Mouse (Mus musculus): ENCODE results near the gene Prkcb. TPM values are rescaled to one million over a fixed set of nuclear protein-coding genes. Genes with fewer than 3 reads are reported as not detected.
A peak's percentile ranks its signal among the peaks of the same experiment; 100 is the strongest.

Prkcb gene
- total RNA-seq, 2 experiments from 2014 or later: 788 to 796 TPM

DNA sequence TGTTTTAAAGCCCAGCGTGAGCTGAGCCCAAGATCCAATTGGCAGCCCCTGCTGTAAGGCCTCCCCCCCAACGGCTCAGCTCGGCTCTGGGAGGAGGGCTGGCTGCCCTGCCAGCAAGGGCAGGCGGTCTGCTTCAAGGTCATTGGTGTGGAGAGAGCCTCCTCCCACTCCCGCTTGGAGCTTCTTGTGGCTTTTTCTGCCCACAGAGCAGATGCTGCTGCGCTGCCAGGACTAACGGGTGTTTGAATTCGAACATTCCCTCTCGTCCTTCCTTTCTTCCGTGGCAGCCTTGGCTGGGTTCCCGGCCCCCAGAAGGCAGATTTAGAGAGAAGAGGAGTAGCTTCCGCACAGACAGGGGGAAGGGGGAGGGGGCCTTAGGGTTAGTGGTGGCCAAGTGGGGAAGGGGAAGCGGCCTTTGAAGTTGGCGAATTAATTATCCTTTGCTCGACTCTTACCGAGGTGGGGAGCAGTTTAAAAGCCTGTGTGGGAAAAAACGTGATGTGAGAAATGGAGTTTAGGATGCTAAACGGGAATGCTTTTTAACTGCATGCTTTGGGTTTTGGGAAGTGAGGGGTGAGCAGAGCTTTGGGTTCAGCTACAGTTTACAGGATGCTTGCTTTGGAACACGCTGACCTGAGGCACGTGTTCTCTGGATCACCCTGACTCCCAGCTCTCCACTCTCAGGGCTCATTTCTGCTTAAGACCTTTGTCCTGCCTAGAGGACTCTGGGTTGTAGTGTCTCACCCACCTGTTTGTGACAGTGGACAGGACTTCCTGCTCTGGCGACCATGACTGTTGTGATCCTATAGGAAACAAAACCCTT, 116.2 kb downstream of the Prkcb start:
- Histone ChIP-seq H3K4me3 (peak overlapping the region; percentile 28; the same call in 1 of the 2 replicates), H3K27ac (peak overlapping the region; percentile 84)
- peak; percentile 81 to 91 for DNase-seq (ENCODE audit: low spot score in 2 of 2)
- no peak for TF ChIP-seq CTCF (conservative IDR thresholded peaks at IDR 0.05)

DNA sequence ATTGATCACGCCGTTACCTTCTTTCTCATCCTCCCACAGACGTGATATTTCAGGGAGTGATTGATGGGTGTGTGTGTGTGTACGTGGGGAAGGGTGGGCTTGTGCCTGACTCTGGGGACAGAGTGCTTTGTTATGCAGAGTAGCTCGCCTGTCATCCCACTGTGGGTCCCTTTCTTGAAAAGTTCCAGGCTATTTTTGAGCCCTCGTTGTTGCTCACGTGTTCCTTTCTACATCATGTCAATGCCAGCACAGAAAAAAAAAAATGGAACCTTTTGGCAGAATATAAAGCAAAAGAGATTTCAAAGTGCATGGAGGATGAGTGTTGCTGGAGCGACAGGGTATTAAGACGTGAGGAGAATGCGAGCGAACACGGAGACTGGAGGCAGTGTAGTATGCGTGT, 118.1 kb downstream of the Prkcb start:
- H3K27ac ChIP-seq: peak overlapping the region; percentile 69; the same call in 1 of the 2 replicates
- no peak overlapping the region for H3K4me3 ChIP-seq
- DNase-seq (ENCODE audit: low spot score in 2 of 2): no peak
- TF ChIP-seq CTCF (conservative IDR thresholded peaks at IDR 0.05): no peak

GRCm38 (mm10) chr7:122409945-122410344, 121.4 kb downstream of the Prkcb start:
- no peak for TF ChIP-seq CTCF (conservative IDR thresholded peaks at IDR 0.05)
- H3K27ac ChIP-seq: 0 out of 2 replicates have a peak overlapping the region, but pooled peaks have one; percentile 7
- no peak for DNase-seq (ENCODE audit: low spot score in 2 of 2)
- no peak overlapping the region for H3K4me3 ChIP-seq

DNA sequence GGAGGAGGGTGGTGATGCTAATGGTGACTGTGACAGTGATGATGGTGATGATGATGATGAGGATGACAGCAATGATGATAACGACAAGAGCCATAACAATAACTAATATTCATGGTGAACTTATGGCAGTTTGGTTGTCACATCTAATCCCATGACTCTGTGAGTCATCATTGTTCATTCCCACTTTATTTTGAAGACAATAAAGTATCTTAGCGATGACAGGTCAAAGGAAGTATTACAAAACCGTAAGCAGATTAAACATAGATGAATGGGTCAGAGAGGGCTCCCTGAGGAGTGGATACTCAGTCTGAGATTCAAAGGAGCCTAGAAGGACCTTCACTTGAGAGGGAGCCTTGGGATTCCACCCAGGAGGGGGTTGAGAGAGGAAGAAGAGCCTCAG, 122.3 kb downstream of the Prkcb start:
- TF ChIP-seq CTCF (conservative IDR thresholded peaks at IDR 0.05): no peak
- Histone ChIP-seq H3K27ac (no peak overlapping the region), H3K4me3 (no peak overlapping the region)
- DNase-seq (ENCODE audit: low spot score in 2 of 2): no peak

- no peak for TF ChIP-seq CTCF (conservative IDR thresholded peaks at IDR 0.05)
- H3K27ac ChIP-seq: peak overlapping the region; percentile 67
- H3K4me3 ChIP-seq: no peak overlapping the region
- peak in 1 of 2 experiments; percentile 47 for DNase-seq (ENCODE audit: low spot score in 2 of 2)
These were observed 124.7 kb downstream of the Prkcb start for GRCm38 (mm10) chr7:122413231-122413630.

- DNase-seq (ENCODE audit: low spot score in 2 of 2): no peak
- H3K27ac ChIP-seq: peak overlapping the region; percentile 36; the same call in 1 of the 2 replicates
- no peak overlapping the region for H3K4me3 ChIP-seq
- TF ChIP-seq CTCF (conservative IDR thresholded peaks at IDR 0.05): no peak
These were observed 125.6 kb downstream of the Prkcb start for GRCm38 (mm10) chr7:122414146-122414545.

DNA sequence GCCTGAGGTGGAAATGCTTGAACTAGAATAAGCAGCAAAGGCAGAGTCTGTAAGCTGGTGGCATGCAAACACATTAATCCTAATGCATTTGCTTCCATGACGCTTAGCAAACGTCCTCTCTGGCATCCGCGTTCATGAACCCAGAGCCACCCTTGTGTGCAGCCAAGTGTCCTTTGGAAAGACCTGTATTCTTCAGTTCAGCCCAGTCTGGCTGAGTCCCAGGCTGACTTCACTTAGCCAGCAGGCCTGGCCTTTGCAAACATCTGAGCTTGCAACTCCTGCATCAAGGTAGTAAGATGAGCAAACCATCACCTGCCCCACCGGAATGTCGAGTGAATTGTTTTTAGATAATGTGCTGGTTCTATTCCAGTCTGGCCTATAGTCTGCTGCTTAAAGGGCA, 126.1 kb downstream of the Prkcb start:
- peak overlapping the region; percentile 36 for H3K27ac ChIP-seq
- TF ChIP-seq CTCF (conservative IDR thresholded peaks at IDR 0.05): no peak
- H3K4me3 ChIP-seq: no peak overlapping the region
- no peak for DNase-seq (ENCODE audit: low spot score in 2 of 2)

GRCm38 (mm10) chr7:122415387-122415786, 126.8 kb downstream of the Prkcb start:
- no peak for DNase-seq (ENCODE audit: low spot score in 2 of 2)
- TF ChIP-seq CTCF (conservative IDR thresholded peaks at IDR 0.05): no peak
- Histone ChIP-seq H3K27ac (no peak overlapping the region), H3K4me3 (no peak overlapping the region)

DNA sequence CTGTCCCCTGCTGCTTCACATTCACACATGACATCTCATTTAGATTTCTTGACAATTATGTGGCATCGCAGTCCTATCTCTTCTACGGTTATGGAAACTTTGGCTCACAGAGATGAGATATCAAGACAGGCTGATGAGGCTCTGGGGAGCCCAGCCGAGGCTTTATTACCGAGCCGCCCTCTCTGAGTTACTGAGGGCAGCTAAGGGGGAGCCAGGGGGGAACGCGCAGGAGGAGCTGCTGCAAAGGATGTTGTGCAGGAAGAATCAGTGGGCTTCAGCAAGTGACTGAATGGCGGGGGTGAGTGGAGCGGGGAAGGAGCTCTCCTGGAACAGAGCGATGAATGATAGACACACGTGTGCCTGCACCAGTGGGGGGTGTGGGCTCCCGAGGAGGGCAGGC, 127.4 kb downstream of the Prkcb start:
- Histone ChIP-seq H3K27ac (peak overlapping the region; percentile 39; the same call in 1 of the 2 replicates), H3K4me3 (no peak overlapping the region)
- no peak for TF ChIP-seq CTCF (conservative IDR thresholded peaks at IDR 0.05)
- no peak for DNase-seq (ENCODE audit: low spot score in 2 of 2)

GRCm38 (mm10) chr7:122418551-122418950, 130.0 kb downstream of the Prkcb start:
- no peak for TF ChIP-seq CTCF (conservative IDR thresholded peaks at IDR 0.05)
- 0 out of 2 replicates have a peak overlapping the region, but pooled peaks have one; percentile 5 for H3K27ac ChIP-seq
- DNase-seq (ENCODE audit: low spot score in 2 of 2): no peak
- no peak overlapping the region for H3K4me3 ChIP-seq

DNA sequence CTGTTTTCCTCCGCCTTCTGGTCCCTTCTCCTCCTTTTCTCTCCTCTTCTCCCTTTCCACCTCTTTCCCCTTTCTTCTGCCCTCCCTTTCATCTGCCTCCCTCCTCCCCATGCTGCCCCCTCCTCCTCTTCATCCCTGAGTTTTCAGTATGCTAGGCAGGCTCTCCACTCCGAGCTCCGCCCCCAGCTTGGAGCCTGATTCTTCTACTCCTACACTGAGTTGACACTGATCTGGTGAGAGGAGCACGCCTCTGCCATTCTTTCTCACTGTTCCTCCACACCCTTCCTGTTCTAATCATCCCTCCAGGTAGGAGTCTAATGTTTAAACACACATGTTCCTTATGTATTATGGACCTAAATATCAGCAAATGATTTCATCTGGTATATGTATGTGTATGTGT, 135.3 kb downstream of the Prkcb start:
- TF ChIP-seq CTCF (conservative IDR thresholded peaks at IDR 0.05): no peak
- DNase-seq (ENCODE audit: low spot score in 2 of 2): peak in 1 of 2 experiments; percentile 28
- 0 out of 2 replicates have a peak overlapping the region, but pooled peaks have one; percentile 3 for H3K27ac ChIP-seq

GRCm38 (mm10) chr7:122429134-122429533, 140.6 kb downstream of the Prkcb start:
- no peak for TF ChIP-seq CTCF (conservative IDR thresholded peaks at IDR 0.05)
- DNase-seq (ENCODE audit: low spot score in 2 of 2): no peak
- Histone ChIP-seq H3K4me3 (no peak overlapping the region), H3K27ac (no peak overlapping the region)

More for the DNA sequence above, 135.3 kb downstream of the Prkcb start:
- H3K4me3 ChIP-seq: no peak overlapping the region

GRCm38 (mm10) chr7:122432401-122432800, 143.8 kb downstream of the Prkcb start:
- H3K27ac ChIP-seq: peak overlapping the region; percentile 47; the same call in 1 of the 2 replicates
- DNase-seq (ENCODE audit: low spot score in 2 of 2): no peak
- TF ChIP-seq CTCF (conservative IDR thresholded peaks at IDR 0.05): no peak
- no peak overlapping the region for H3K4me3 ChIP-seq

DNA sequence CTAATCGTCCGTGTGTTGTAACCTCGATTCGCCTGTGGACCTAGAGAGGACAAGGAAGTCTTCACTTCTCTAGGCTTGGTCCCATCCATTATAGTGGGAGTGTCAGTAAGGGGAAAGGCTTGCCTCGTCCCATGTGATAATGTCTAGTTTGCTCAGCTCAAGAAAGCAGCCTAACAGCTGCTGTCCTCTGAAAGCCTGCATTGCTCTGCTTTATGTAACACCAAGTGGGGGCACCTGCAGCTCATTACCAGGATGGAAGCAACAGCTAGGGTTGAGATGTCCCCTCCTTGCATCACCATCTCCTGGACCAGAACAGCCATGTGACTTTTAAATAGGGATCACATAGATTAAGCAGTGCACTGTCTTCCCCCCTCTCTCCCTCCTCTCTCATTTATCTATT, 144.8 kb downstream of the Prkcb start:
- TF ChIP-seq CTCF (conservative IDR thresholded peaks at IDR 0.05): no peak
- no peak overlapping the region for H3K4me3 ChIP-seq
- DNase-seq (ENCODE audit: low spot score in 2 of 2): no peak

More for the DNA sequence above, 144.8 kb downstream of the Prkcb start:
- H3K27ac ChIP-seq: peak overlapping the region; percentile 47
